Mouse (Mus musculus) left cerebral cortex, postnatal 36 days (tissue): Measurements from ENCODE around the gene Ccdc88b. TPM values are rescaled to one million over a fixed set of nuclear protein-coding genes. Genes with fewer than 3 reads are reported as not detected.
"Not testable (repeated sequence)": the region's sequence is repeated elsewhere in the genome, so short reads cannot be mapped to it uniquely, and the experiment has no call there.

Experiments
- DNase-seq, 2 experiments: peaks; one replicate each; pipeline ENCODE4 v3.0.0; 2021 to 2022; ENCODE audit warnings: low spot score in 2 of 2, mixed read lengths in 1 of 2
- intact Hi-C: fragments of 180-260 bp; cut with DNase I; formaldehyde crosslinking; loops from one replicate; pipeline ENCODE4 v1.15.1; 2025
- total RNA-seq, 2 experiments: library from RNA; stranded (reverse); gene quantifications; 2 replicates each; pipeline ENCODE4 v1.2.3; 2021

The Ccdc88b gene
- total RNA-seq, result 1 to 10 TPM; 2.3 to 3.7 TPM

GRCm38 (mm10) chr19:6858031-6858430 lies at the start of gene Ccdc88b:
Ccdc88b (minus strand) TSS chr19:6858211.
- intact Hi-C loops, result no loop called here
- DNase-seq, result no peak

DNA sequence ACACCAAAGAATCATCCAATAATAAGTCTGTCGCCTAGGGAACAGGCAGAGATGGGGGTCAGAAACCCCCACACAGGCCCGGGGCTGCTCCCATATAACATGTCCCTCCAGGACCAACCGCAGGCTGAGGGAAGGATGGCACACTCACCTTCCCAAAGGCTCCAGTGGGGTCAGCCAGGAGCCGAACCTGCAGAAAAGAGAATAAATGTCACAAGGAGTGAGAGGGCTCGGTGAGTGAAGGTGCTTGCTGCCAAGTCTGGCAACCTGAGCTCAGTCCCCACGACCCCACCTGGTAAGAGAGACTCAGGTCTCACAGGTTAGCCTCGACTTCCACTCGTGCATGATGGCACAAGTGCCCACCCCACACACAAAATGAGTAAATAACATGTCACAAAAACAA lies 49.1 kb upstream of the Ccdc88b start:
- intact Hi-C loops, result loop anchor here (5.0 kb wide), 1 partner anchor 65 kb away; the partner anchor contains the start of gene Rps6ka4
- DNase-seq, result no peak

DNA sequence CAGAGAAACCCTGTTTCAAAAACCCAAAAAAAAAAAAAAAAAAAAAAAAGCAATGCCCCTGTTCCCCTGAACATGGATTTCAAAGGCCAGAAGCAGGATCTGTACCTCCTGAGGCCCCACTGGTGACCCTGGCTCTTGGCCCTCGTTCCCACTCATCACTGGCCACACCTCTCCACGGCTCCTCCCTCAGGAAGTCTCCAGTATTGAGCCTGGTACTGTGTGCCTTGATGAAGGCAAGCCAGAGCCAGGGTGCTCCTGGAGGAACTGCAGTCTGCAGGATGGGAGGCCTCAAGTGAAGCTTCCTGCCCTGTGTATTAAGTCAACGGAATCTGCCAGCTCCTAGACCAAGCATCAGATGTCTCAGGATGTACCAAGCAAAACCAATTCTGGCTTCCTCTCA lies 48.2 kb upstream of the Ccdc88b start:
- intact Hi-C loops, result loop anchor here (5.0 kb wide), 1 partner anchor 64 kb away; the partner anchor contains the start of gene Rps6ka4

GRCm38 (mm10) chr19:6905498-6906159 lies 47.6 kb upstream of the Ccdc88b start:
- DNase-seq, result no peak
- intact Hi-C loops, result loop anchor here (5.0 kb wide), 1 partner anchor 63 kb away; the partner anchor contains the start of gene Rps6ka4

More for the DNA sequence above, 48.2 kb upstream of the Ccdc88b start:
- DNase-seq, result no peak

DNA sequence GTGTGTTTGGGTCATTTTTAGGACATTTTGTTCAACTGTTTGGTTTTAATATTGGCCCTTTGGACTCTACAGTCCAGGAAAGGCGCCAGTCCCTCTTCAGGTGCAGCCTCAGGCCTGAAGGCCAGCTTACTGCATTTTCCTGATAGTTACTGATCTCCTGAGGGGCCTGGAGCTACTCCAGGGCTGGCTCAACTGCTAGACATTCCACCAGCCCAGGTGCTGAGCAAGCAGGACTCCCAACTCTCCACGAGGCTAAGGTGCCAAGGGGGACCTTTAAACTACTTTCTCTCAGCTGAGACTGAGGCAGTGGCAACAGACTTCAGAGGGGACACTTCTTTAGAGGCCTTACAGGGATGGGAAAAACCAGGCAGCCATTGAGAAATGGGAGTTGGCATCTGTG lies 46.8 kb upstream of the Ccdc88b start:
- intact Hi-C loops, result loop anchor here (5.0 kb wide), 1 partner anchor 63 kb away; the partner anchor contains the start of gene Rps6ka4

DNA sequence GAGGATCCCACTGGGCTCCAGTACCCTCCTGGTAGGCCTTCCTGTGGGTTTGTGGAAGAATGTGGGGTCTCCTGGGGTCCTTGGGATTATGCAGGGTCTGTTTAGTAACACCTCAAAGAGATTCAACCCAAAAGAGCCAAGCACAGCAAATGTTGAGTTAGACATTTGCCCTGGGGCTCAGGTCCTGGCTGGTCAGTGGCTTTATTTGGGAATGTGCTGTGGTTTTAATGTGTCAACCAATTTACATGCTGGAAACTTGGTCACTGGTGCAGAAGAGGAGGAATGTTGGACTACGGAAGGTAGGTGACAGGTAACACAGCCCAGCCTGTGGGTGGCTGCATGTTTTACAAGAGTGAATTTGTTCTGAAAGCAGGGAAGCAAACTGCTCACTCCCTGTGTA lies 45.0 kb upstream of the Ccdc88b start:
- DNase-seq, result no peak
- intact Hi-C loops, result no loop called here

More for the DNA sequence above, 46.8 kb upstream of the Ccdc88b start:
- no peak for DNase-seq

DNA sequence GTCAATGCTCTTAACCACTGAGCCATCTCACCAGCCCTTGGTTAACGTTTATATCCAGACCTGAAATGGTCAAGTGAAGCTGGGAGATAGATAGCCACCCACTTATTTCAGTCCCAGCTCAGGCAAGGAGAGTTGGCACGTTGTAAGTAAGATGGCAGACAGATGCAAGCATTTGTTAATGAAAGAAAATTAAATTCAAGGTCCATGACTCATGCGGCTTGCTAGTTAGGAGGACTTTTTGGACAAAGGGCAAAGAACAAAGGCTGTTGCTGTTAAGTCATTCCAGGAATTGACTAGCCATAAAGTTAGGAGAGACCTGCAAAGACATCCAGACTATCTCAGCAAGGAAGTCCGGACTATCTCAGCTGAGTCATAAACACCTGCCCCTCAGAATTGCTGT lies 41.6 kb upstream of the Ccdc88b start:
- intact Hi-C loops, result loop anchor here (5.0 kb wide), 1 partner anchor 37 kb away; no protein-coding TSS in a partner anchor
- DNase-seq, result no peak

- DNase-seq, result not testable (repeated sequence)
- intact Hi-C loops, result loop anchor here (5.0 kb wide), 1 partner anchor 33 kb away; no protein-coding TSS in a partner anchor
Observed at GRCm38 (mm10) chr19:6895608-6896305, 37.7 kb upstream of the Ccdc88b start.

DNA sequence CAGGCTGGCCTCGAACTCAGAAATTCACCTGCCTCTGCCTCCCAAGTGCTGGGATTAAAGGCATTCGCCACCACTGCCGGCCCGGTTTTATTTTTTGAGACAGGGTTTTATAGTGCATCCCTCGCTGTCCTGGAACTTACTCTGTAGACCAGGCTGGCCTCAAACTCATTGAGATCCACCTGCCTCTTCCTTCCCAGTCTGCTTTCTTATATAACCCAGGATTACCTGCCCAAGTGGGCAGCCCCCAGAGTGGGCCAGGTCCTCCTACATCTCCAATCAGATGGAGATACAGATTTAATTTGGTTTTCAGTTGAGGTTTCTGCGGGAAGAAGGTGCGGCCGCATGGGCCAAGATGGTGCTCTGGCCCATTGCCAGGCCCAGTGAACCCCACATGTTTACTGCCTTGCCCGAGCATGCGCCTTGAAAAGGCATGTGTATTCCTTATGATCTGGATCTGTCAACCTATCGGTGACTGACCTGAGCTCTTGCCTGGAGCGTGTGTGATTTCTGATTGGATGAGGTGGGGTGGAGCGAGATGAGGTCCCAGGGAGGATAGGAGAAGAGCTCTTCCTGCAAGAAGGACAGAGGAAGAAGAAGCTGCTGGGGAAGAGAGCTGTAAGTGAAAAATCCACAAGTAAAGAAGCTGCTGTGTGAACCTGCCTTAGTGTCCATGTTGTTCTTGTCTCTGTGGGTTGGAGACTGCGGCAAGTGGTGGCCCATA lies 35.9 kb upstream of the Ccdc88b start:
- no peak for DNase-seq
- intact Hi-C loops, result no loop called here

DNA sequence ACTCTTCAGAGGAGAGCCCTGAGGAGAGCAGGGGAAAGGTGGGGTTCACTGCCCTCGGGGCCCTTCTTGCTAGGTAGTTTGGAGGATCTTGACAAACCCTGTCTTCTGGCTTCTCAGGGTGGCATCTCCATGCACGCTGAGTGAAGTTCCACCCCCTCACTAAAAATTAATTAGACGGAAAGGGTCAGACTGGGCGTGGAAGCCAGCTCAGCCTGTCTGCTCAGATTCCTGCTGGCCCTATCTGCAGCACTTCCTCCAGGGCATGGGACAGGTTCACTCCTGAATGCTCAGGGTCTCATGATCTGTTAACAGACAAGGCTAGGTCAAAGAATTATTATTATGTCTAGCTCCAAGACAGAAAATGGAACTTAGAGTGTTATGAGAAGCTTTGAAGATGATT lies 34.5 kb upstream of the Ccdc88b start:
- DNase-seq, result no peak
- intact Hi-C loops, result no loop called here

GRCm38 (mm10) chr19:6877965-6878364 lies 20.0 kb upstream of the Ccdc88b start:
- DNase-seq, result no peak
- intact Hi-C loops, result no loop called here

GRCm38 (mm10) chr19:6876799-6877198 lies 18.8 kb upstream of the Ccdc88b start:
- no peak for DNase-seq
- intact Hi-C loops, result no loop called here

DNA sequence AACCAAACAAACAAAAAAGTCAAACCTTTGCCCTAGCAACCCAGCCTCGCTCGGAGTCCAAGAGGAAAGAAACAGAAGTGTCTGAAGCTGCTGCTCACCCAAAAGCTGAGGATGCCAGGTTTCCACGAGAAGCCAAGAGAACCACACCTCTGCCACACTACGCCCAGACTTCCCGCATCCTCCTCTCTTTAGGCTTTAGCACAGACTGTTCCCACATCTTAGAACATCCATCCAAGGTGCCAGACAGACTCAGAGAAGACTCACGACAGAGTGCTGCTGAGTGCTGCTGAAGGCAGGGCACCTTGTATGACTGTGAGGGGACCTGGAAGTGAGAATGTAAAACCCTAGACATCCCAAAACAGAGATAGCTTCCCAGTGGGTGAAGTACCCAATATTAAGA lies 17.8 kb upstream of the Ccdc88b start:
- DNase-seq, result no peak
- intact Hi-C loops, result no loop called here

DNA sequence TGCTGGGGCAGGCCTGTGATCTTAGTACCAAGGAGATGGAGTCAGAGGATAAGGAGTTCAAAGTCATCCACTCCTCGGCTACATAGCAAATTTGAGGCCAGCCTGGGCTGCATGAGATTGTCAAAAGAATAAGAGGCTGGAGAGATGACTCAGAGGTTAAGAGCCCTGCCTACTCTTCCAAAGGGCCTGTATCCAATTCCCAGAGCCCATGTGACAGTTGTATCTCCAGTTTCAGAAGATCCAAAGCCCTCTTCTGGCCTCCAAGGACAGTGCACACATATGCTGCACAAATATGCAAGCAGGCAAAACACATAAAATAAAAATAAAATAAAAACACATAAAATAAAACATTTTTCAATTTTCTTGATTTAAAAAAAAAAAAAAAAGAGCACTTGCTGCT lies 16.2 kb upstream of the Ccdc88b start:
- no peak for DNase-seq
- intact Hi-C loops, result no loop called here

GRCm38 (mm10) chr19:6872701-6873100 lies 14.7 kb upstream of the Ccdc88b start:
- DNase-seq, result no peak
- intact Hi-C loops, result no loop called here

- intact Hi-C loops, result no loop called here
- DNase-seq, result no peak
Observed at GRCm38 (mm10) chr19:6871574-6872271, 13.7 kb upstream of the Ccdc88b start.

DNA sequence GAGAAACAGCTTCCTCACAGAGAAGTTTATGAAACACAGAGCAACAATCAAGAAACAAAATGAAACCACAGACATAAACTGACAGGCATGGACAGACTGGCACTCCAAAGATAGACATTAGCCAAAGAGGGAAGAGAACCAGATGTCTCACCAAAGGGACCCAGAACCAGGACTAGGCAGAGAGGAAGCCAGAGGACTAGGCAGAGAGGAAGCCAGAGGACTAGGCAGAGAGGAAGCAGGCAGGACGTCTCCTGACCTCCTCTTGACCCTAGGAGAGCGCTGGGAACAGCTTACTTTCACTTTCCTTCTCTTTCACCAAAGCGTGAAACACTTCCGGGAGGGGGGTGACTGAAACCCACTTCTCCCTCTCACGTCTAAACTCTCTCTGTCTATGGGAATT lies 11.3 kb upstream of the Ccdc88b start:
- intact Hi-C loops, result no loop called here

DNA sequence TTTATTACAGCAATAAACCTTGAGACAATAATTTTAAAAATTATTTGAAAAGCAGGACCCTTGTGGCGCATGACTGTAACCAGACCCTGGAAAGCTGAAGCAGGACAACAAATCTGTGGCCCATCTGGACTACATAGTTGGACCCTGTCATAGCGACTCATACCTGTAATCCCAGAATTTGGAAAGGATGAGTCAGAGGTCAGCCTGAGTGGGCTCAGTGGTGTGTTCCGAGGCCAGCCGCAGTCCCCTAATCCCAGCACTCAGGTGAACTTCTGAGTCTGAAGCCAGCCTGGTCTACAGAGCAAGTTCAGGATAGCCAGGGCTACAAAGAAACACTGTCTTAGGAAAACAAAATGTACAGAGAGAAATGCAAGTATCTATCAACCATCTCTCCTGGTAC lies 3.4 kb upstream of the Ccdc88b start:
- no peak for DNase-seq
- intact Hi-C loops, result loop anchor here (5.0 kb wide), 1 partner anchor 36 kb away; no protein-coding TSS in a partner anchor

More for the DNA sequence above, 11.3 kb upstream of the Ccdc88b start:
- DNase-seq, result no peak

DNA sequence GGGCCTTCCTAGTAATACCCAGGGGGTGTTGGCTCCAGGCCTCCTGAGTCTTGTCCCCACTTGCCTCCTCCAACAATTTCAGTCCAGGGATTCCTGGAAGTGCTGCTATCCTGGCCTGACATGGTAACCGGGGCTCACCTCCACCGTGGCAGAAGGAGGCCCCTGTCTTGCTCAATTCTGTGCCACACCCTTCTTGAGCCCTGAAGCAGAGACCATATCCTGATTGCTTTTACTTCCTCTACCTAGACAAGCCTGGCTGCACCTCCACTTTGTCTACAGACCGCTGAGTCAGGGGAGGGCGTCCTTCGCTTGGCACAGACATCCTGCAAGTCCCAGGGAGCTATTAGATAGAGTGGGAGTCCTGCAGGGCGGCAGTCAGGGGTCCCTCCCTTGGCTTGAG lies 2.7 kb upstream of the Ccdc88b start:
- intact Hi-C loops, result loop anchor here (5.0 kb wide), 1 partner anchor 37 kb away; no protein-coding TSS in a partner anchor
- DNase-seq, result no peak
